Mouse (Mus musculus) brain, adult 2 months (tissue): ENCODE measurements at regions not wholly inside any gene's neighbourhood (a gene's known extent, or its start where the extent isn't known, plus 50 kb on each side); places are given as distances from the start of the nearest gene placed in this dataset.

ENCODE experiments used
- DNase-seq: peaks from one replicate; pipeline ENCODE4 v3.0.0; 2011; ENCODE audit warnings: low read depth, low spot score

DNA sequence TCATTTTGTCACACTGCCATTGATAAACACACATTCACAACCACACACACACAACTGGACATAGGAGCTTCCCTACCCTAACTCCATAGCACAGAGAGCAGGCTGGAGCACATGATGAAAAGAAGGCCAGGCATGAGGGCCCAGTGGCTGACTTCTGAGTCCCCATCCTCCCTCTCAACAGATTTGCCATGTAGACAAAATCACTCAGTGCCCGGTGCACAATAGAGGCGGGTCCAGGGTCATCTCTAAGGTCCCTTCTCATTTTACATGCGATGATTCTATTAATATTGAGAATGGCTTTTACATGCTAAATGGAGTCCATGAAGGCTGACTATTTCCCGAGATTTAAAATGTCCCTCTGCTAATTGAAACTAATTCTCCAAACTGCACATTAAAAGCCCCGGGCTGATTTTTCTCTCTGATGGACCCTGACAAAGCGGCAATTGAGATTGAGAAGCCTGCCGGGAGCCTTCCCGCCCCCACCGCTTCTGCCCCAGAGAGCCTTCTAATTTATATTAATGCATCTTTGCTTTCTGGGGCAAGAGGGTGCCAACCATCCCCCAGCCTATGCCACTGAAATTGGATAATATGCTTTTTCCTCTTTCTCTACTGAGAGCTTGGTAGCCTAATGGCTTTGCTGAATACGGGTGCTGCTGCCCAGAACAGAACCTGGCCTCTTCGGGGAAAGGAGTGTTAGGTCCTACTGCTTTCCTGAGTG, 252.7 kb upstream of the Dio3 start:
- no peak for DNase-seq

DNA sequence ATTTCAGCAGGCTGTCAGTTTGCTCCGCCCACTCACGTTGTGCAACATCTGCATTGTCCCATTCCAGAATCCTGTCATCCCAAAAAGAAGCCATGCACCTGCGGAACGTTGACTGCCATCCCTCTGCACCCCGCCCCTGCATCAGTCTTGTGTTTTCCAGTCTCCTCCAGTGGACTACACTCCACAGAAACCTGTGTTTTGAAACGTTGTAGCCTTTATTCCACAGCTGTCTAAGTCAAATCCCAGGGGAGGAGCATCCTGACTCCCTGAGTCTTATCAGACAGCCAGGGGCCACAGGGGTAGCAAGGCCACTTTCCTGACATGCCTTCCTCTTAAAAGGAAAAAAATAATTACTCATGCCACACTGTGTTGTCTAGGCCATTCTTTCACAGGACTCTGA, 251.5 kb upstream of the Dio3 start:
- DNase-seq: no peak

DNA sequence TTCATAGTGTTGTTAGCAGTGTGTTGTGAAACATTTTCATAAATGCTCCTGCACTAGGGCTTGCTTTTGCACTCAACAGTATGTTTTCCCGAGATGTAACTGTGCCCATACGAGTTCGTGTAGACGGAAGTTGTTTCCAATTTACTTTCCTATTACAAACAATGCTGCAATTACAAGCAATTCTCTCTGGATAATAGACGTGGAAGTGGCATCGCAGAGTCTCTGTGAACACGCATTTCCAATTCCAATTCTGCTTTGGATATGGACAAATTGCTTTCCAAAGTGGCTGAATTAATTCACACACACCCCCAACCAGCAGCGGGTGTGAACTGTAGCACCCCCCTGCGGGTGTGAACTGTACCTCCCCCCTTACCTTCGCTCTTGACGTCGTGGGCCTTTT, 250.9 kb upstream of the Dio3 start:
- DNase-seq: peak; percentile 7

DNA sequence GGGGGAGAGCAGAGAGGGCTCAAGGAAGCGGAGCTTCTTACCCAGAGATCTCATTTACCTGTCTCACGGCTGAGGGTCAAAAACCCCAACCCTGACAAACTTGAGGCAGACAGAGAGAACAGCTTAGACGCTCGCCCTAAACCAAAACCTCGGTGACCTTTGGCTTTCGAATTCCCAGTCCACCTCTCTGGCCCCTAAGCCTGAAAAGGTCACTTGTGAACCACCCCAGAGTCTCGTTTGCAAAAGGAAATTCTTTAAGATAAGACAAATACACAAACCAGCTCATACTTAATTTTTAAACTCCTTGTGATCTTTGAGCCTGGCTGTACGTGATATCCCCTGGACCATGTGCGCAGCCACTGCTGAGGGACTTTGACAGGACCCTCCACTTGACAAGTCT, 250.2 kb upstream of the Dio3 start:
- no peak for DNase-seq

DNA sequence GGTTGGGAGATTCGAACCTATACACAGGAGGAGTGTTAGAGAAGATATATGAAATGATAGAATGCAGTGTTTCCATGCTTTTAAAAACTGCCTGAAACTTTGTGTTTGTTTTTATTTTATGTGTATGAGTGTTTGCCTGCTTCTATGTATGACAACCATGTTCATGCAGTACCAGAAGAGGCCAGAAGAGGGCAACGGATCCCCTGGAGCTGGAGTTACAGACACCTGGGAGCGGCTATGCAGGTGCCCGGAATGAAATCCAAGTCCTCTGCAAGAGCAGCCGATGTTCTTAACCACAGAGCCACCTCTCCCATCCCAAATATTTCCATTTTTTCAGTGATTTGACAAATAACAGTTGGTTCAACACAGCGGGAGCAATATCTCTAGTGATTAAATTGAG, 247.5 kb upstream of the Dio3 start:
- peak; percentile 12 for DNase-seq

DNA sequence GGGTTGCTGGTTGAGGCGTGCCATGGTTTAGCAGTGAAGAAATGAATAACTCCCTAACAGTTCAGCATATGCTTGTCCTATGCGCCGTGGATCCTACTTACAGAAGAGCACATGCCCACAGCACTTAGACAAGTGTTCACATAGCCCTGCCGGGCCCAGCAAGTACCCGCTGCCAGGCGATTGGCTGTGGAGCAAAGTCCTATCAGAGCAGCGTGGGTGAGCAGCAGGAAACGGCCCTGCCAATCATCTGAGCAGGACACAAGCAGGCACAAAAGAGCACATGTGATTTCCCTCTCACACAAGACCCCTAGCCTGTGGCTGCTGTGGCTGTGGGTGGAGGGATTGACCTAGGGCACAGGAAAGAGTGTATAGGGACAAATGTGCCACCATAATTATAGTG, 243.7 kb upstream of the Dio3 start:
- no peak for DNase-seq

DNA sequence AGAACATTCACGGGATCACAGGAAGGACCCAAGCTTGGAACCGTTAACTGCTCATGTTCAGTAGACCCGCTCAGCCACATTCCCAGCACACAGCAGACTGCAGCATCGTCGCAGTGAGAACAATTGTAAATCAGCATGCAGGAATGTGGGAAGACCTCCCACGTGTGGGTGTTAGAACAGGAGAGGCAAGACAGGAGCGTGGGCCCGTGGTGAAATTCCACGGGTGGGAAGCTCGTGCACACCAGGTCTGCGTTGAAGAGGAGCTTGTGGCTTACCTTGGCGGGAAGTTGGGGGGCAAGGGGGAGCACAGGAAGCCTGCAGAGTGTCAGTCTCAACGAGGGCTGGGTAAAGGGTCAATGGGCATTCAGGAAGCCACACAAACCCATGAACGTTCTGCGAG, 238.2 kb upstream of the Dio3 start:
- DNase-seq: peak; percentile 76

DNA sequence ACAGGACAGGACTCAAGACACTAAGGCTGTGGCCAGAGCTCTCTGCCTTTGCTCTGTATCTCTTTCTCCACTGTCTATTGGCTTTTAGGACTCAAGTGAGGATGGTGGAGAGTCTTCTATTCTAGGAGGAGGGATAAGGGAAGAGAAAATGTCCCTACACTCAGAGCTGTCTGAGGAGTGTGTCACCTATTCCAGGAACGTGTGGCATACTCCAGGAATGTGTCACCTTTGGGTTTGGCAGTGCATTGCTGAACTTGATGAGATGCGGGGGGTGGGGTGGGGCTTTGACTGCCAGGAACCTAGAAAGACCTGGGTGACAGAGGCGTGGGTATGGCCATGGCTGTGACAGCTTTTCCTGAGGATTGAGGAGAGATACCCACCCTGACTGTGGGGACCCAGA, 237.1 kb upstream of the Dio3 start:
- no peak for DNase-seq

DNA sequence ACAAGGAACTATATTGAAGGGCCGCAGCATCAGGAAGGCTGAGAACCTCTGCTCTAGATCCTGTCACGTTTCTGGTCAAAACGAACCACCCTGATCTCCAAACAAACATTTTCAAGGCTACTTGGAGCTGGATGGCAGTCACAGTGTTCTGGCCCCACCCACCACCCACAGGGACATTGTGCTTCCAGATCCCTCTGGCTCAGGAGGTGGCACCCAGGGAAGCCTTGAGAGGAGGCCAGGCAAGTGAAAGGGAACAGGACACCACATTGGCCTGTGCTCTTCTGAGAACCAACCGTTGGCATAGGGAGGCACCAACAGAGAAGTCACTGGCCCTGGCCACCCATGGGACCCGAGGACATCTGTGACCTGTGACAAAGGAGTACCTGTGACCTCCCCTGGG, 234.6 kb upstream of the Dio3 start:
- no peak for DNase-seq

DNA sequence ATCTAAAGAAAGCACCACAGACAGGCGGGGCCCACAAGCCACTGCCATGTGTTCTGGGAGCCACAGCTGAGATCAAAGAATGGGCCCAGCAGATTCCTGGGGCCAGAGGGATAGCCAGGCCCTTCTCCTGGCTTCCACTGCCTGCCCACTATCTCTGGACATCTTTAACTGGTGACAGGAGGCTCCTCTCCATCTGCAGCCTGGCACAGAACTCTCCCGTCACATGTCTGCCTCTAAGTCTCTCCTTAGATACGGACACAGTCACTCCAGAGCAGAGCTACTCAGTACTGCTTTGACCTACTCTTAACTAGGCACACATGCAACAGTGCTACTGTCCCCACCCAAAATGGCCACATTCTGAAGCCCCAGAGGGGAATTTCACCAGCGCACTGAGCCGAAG, 234.1 kb upstream of the Dio3 start:
- no peak for DNase-seq

DNA sequence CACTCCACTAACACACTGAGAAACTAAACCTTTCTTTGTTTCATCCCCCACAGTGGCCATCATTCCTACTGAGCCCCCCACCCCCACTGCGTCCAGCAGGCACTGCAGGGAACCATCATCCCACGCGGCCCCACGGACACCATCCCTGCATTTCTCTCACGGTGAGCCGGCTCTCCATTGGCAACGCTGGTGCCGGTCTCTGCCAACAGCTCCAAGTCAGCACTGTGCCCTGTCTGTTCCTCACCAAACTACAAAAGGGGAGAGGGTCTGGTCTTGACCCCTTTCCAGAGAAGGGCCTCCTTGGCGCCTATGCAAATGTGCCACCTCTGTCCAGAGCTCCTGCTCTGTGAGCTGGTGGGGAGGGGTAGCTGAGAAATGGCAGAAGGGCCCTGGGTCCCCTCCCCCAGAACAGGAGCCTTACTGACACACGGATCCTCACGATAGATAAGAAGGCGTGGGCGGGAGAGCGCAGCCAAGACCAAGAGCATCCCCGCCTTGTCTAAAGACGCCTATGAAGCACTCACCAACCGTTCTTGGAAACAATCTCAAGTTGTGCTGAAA, 233.0 kb upstream of the Dio3 start:
- no peak for DNase-seq

DNA sequence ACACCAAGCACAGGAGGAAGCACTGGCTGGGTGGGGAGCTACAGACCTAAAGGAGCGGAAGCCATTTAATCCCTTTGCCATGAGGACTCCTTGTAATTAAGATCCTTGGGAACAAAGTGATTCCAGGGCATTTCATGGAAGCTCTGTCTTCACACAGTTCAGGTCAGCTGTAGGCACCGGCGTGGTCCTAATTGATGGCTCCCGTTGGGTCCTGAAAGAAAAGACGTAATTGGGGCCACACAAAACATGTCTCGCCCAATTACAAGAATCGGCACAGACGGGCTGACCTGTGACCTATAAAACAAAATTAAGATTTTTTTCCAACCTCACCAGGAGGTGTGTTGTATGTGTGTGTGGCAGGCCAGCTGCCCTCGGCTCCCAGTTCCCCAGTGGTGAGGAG, 232.3 kb upstream of the Dio3 start:
- DNase-seq: no peak

DNA sequence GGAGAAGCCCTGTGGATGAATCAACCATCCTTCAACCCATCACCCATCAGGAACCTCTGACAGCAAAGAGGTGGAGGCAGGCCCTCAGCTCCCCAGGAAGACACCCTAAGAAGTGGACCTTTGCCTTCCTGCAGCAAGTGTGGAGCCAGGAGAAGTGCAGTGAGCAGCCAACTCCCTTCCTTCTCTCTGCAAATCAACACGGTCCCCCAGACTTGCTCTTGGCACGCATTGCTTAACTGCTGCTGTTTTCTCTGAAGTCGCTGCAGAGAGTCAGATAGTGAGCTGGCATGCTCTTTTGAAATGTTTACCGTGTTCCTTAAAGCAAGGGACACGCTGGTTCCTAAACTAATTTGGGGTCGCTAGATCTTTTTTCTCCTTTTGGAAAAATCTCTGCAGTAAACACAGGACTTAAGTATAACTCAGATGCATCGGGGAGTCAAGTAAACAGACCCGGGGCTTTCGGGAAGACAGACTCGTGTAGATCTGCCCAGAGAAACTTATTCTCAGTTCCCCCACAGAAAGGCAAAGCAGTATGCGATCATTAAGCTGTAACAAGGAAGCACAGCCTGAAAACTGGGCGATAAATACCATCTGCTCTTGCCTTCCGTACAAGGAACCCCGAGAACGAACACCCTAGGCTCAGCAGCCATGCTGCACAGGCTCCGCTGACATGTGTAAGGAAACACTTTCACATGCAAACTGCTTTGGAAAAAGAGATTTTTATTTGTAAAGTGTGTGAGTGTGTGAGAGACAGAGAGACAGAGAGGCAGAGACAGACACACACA, 231.2 kb upstream of the Dio3 start:
- peak; percentile 61 for DNase-seq

DNA sequence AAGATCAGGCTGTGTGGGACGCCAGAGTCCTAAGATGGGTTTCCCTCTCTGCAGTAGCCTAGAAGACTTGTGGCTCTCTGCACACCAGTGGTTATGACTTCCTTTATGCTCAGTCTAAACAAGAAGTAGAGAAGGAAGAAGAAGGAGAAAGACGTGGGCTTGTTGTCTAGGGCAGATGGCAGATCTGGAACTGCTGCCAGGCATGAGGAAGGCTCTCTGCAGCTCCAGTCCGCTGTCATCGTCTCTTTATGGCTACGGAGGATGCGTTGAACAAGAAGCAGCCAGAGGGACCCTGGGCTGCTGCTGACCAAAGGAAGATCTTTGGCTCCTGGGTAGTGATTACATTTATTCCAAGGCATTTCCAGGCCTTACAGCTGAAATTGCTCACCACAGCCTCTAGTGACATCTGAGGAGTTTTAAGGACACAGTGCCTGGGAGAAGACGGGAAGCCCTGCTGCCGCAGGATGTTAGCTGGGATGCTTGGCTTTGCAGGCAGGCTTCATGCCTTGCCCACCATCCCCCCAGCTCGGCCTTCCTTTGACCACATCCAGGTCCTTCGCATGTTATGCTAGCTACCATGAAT, 229.6 kb upstream of the Dio3 start:
- peak; percentile 79 for DNase-seq

DNA sequence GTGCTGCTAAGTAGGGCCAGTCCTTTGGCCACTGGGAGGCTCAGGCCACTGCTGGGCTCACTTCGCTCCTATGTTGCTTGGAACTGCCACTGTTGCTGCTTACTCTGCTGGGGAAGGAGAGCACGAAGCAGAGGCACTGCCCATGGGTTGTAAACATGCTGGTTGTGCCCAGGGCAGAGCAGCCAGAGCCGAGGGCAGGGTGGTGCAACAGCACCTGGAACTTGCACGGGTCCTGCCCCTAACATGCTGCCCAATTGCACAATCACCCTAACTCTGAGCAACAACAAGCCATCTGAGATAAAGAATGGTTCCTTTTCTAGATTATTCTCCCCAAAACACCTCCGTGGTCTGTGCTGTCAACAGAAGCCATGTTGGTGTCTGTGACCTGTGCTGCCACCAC, 219.5 kb upstream of the Dio3 start:
- no peak for DNase-seq

DNA sequence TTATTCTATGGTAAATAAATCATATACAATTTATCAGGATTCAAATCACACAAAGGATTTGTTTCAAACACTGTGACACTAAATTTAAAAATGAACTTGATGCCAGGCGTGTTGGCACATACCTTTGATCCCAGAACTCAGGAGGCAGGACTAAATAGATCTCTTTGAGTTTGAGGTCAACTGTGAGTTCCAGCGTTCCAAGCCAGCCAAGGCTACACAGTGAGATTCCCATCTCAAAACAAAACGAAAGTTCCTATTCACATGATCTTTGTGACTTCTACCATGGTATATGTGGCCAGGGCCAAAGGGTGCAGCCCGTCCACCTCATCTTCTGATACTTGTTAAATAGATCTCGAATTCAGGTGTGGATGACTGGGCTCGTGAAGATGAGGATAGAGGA, 216.9 kb upstream of the Dio3 start:
- no peak for DNase-seq

DNA sequence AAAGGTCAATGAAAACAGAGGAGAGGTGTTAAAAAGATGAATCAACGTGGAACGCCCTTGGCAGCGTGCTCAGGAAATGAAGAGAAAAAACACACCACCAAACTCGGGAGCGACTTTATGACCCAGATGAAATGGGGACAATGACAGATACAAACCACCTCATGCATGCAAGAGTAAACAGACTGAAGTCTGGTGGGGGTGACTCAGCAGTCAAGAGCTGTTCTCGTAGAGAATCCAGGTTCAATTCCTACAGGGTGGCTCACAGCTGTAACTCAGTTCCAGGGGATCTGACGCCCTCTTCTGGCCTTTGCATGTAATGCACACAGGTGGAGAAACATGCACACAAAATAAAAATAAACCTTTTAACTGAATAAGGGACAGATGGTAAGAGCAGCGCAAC, 215.9 kb upstream of the Dio3 start:
- DNase-seq: no peak

DNA sequence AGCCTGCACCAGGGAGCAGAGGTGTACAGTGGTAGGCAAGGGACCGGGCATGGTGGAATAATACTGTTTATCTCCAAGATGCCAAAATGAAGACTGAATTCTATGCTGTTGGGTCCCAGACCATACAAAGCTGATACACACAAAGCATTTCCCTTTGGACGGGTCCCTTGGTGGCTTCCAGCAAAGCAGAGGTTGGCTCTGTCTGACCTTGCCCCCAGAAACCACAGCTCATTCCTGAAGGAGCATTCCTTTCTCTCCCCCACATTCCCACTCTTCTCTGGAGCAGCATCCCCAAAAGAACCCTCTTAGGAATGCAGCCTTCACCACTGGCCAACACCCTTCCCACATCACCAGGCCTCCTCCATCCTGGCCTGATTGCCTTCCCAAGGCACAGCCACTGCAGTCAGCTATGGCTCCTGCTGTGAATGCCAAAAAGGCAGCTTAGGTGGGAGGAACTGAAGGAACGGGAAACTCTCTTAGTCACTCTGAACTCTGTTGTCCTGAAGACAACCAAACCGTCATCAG, 212.4 kb upstream of the Dio3 start:
- DNase-seq: no peak

DNA sequence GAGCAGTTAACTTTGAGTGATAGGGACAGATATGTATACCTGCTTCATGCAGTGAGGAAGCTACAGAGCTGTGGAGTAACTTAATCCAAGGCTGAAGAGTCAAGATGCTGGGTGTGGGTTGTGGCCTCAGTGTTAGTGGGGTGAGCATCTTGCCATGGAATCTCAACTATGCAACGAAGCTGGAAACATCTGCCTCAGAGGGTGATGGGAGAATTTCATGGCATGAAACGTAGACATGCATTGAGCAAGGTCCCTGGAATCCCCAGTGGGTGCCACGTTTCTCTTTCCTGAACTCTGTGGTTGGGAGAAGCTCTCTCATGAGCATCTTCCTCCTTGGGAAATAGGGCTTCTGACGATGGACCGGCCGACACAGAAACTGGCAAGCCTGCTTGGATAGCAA, 208.4 kb upstream of the Dio3 start:
- no peak for DNase-seq

DNA sequence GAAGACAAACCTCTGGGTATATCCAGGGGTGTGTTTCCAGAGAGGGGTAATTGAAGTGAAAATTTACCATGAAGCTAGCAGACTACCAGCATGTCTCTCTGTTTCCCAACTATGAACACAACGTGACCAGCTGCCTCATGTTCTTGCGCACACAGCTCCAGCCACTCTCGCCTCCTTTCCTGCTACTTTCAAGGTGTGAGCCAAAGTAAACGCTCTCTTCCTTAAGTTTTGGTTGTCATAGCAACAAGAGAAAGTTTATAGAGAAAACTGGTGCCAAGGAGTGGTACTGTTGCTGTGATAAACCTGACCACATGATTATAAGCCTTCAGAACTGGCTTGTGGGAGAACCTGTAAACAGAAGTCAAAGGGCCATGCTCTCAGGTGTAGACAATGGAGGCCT, 207.0 kb upstream of the Dio3 start:
- peak; percentile 10 for DNase-seq

DNA sequence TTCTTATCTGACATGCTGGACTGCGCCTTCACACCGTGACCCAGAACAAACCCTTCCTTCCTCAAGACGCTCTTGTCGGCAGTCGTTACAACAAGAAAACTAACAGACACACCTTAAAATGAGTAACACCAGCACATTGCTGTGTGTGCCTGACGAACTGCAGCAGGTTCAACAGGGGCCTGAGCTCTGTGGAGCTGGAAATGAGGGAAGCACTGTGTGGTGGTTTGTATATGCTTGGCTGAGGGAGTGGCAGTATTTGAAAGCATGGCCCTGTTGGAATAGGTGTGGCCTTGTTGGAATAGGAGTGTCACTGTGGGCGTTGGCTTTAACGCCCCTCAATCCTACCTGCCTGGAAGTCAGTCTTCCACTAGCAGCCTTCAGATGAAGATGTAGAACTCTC, 203.9 kb upstream of the Dio3 start:
- DNase-seq: no peak

DNA sequence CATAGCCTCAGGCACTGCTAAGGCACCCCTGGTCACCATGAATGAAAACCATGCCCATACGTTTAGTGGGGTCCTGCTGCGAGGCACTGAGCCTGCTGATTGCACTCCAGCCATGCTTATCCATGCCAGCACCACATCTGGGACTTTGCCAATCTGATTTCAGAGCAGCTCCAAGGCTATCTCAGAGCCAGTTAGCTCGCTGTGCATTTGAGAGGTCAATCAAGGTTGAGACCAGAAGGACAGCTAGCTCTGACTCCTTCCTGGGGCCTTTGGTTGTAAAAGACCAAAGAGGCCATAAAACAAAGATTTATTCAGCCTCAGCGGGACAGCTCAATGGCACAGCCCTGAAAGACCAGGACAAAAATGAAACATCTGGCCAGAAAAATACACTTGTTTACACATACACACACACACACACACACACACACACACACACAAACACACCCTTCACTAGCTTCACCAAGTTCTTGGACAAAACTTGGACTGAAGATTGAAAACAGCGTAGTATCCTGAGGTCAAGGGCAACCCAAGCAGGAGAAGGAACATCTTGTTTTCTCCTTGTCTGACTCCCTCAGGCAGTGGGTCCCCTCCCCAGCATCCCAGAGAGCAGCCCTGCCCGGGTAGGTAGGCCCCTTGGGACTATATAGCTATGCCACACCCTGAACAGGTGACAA, 201.5 kb upstream of the Dio3 start:
- no peak for DNase-seq
